Mouse (Mus musculus) limb, embryonic 14.5 days (tissue): ENCODE measurements around the gene Pex26. TPM values are rescaled to one million over a fixed set of nuclear protein-coding genes. Genes with fewer than 3 reads are reported as not detected.

Experiments
- ATAC-seq: fragments of 200-750 bp; cut with Nextera tagmentation; 2 replicates; pipeline ENCODE4 v1.8.0; 2017; ENCODE audit warnings: low read depth, moderate number of reproducible peaks, moderate TSS enrichment; ENCODE audit not compliant: low FRiP score
- DNase-seq: peaks from one replicate; pipeline ENCODE4 v3.0.0-alpha.2; 2015; ENCODE audit warnings: low spot score
- H3K27ac ChIP-seq: fragments of 300-500 bp; sonication (generic); replicated peaks from 2 replicates; pipeline ENCODE4 v1.5.1; 2014; ENCODE audit warnings: low read depth, mild to moderate bottlenecking, low read length, moderate library complexity, mixed read lengths
- H3K27me3 ChIP-seq: fragments of 300-500 bp; sonication (generic); 2 replicates; pipeline ENCODE4 v1.6.1; 2014; ENCODE audit warnings: low read length, mixed read lengths; ENCODE audit not compliant: control insufficient read depth, insufficient read depth
- H3K36me3 ChIP-seq: fragments of 300-500 bp; sonication (generic); 2 replicates; pipeline ENCODE4 v1.6.1; 2014; ENCODE audit warnings: mild to moderate bottlenecking, low read length, moderate library complexity, mixed read lengths; ENCODE audit not compliant: control insufficient read depth, insufficient read depth
- H3K4me1 ChIP-seq: fragments of 300-500 bp; sonication (generic); 2 replicates; pipeline ENCODE4 v1.6.1; 2014; ENCODE audit warnings: antibody characterized with exemption, low read length, mixed read lengths; ENCODE audit not compliant: control insufficient read depth, insufficient read depth
- H3K4me2 ChIP-seq: fragments of 300-500 bp; sonication (generic); replicated peaks from 2 replicates; pipeline ENCODE4 v1.6.1; 2014; ENCODE audit warnings: low read depth, mild to moderate bottlenecking, low read length, moderate library complexity; ENCODE audit not compliant: severe bottlenecking
- H3K4me3 ChIP-seq: fragments of 300-500 bp; sonication (generic); replicated peaks from 2 replicates; pipeline ENCODE4 v1.5.1; 2014; ENCODE audit warnings: low read length
- H3K9ac ChIP-seq: fragments of 300-500 bp; sonication (generic); 2 replicates; pipeline ENCODE4 v1.6.1; 2014; ENCODE audit warnings: mild to moderate bottlenecking, low read depth, low read length, moderate library complexity; ENCODE audit not compliant: severe bottlenecking
- H3K9me3 ChIP-seq: fragments of 300-500 bp; sonication (generic); 2 replicates; pipeline ENCODE4 v1.6.1; 2016; ENCODE audit warnings: low read length; ENCODE audit not compliant: control insufficient read depth
- POLR2A ChIP-seq: fragments of 200-500 bp; IDR thresholded peaks from 2 replicates; pipeline ENCODE4 v1.8.0; 2012; ENCODE audit warnings: inconsistent platforms, mild to moderate bottlenecking, moderate library complexity, borderline replicate concordance; ENCODE audit not compliant: insufficient read depth, insufficient read length; ENCODE audit errors: extremely low read depth
- WGBS: fragments of 180-500 bp; shearing (Covaris S2); extraction: QIAGEN DNeasy Blood & Tissue Kit; methylation state at CpG from one replicate; pipeline ENCODE4 v1.1.7; 2014; 5-methylcytosine and 5-hydroxymethylcytosine counted together
- polyA plus RNA-seq, 2 experiments: library from polyadenylated mRNA; depleted of rRNA in 1 of 2; stranded (reverse) in 1 of 2; unstranded in 1 of 2; fragments of >200 nt; fragmentation: Nextera tagmentation in 1 of 2; extraction: Ambion mirVana in 1 of 2; gene quantifications; 2 replicates each; pipeline versions ENCODE4 v1.2.1 to v1.2.3; 2012 to 2014

The Pex26 gene
- polyA plus RNA-seq, 2 experiments: 10.3 to 15.2 TPM

GRCm38 (mm10) chr6:121194956-121195731 lies 11.7 kb downstream of the Pex26 start:
- H3K9me3 ChIP-seq: no peaks in the 10 kb centered on the region
- no peaks in the 10 kb centered on the region for H3K27me3 ChIP-seq
- H3K4me2 ChIP-seq: no peak overlapping the region
- WGBS: 69% methylated on average over 14 of the region's 14 CpGs
- no peak overlapping the region for H3K9ac ChIP-seq
- no peak for TF ChIP-seq POLR2A
- no peak overlapping the region for H3K27ac ChIP-seq
- H3K36me3 ChIP-seq: peaks cover 41% of the 10 kb centered on the region
- no peaks in the 10 kb centered on the region for H3K4me1 ChIP-seq
- ATAC-seq (no peak), DNase-seq (no peak)
- no peak overlapping the region for H3K4me3 ChIP-seq

GRCm38 (mm10) chr6:121197807-121198365 lies 14.4 kb downstream of the Pex26 start:
- WGBS: 8% methylated on average over 9 of the region's 9 CpGs
- no peak overlapping the region for H3K9ac ChIP-seq
- H3K4me3 ChIP-seq: no peak overlapping the region
- no peak for TF ChIP-seq POLR2A
- DNase-seq (no peak), ATAC-seq (no peak)
- H3K9me3 ChIP-seq: no peaks in the 10 kb centered on the region
- H3K36me3 ChIP-seq: peaks cover 23% of the 10 kb centered on the region
- no peaks in the 10 kb centered on the region for H3K4me1 ChIP-seq
- H3K4me2 ChIP-seq: no peak overlapping the region
- no peaks in the 10 kb centered on the region for H3K27me3 ChIP-seq
- H3K27ac ChIP-seq: no peak overlapping the region

GRCm38 (mm10) chr6:121200458-121200857 lies 17.0 kb downstream of the Pex26 start:
- H3K9me3 ChIP-seq: no peaks in the 10 kb centered on the region
- no peak for TF ChIP-seq POLR2A
- 100% methylated on average over 3 of the region's 4 CpGs for WGBS
- no peaks in the 10 kb centered on the region for H3K27me3 ChIP-seq
- DNase-seq (no peak), ATAC-seq (no peak)
- H3K4me1 ChIP-seq: no peaks in the 10 kb centered on the region
- peaks cover 12% of the 10 kb centered on the region; the same call in 1 of the 2 replicates for H3K36me3 ChIP-seq
- no peak overlapping the region for H3K27ac ChIP-seq
- H3K4me3 ChIP-seq: no peak overlapping the region
- no peak overlapping the region for H3K9ac ChIP-seq
- H3K4me2 ChIP-seq: no peak overlapping the region

GRCm38 (mm10) chr6:121202026-121202425 lies 18.6 kb downstream of the Pex26 start:
- no peak overlapping the region for H3K4me3 ChIP-seq
- DNase-seq: no peak
- no peak overlapping the region for H3K27ac ChIP-seq
- H3K36me3 ChIP-seq: 0 out of 2 replicates have a peak, but pooled peaks cover 4% of the 10 kb centered on the region
- no peaks in the 10 kb centered on the region for H3K9me3 ChIP-seq
- no peak overlapping the region for H3K4me2 ChIP-seq
- no peak for ATAC-seq
- TF ChIP-seq POLR2A: no peak
- no peaks in the 10 kb centered on the region for H3K27me3 ChIP-seq
- no peaks in the 10 kb centered on the region for H3K4me1 ChIP-seq
- no peak overlapping the region for H3K9ac ChIP-seq
- WGBS: 63% methylated on average over 5 of the region's 5 CpGs

GRCm38 (mm10) chr6:121206481-121206880 lies 23.0 kb downstream of the Pex26 start:
- H3K9me3 ChIP-seq: no peaks in the 10 kb centered on the region
- ATAC-seq (no peak), DNase-seq (no peak)
- 87% methylated on average over 5 of the region's 5 CpGs for WGBS
- no peak for TF ChIP-seq POLR2A
- H3K9ac ChIP-seq: no peak overlapping the region
- H3K36me3 ChIP-seq: 0 out of 2 replicates have a peak, but pooled peaks cover 4% of the 10 kb centered on the region
- peaks cover 20% of the 10 kb centered on the region for H3K27me3 ChIP-seq
- no peak overlapping the region for H3K4me3 ChIP-seq
- no peak overlapping the region for H3K4me2 ChIP-seq
- H3K4me1 ChIP-seq: peaks cover 13% of the 10 kb centered on the region; the same call in 1 of the 2 replicates
- no peak overlapping the region for H3K27ac ChIP-seq
